Mouse (Mus musculus): ENCODE measurements around the gene Igdcc4. TPM values are rescaled to one million over a fixed set of nuclear protein-coding genes. Genes with fewer than 3 reads are reported as not detected.

The Igdcc4 gene
- polyA plus RNA-seq, 1 experiment from 2014 or later = 12.8 TPM

GRCm38 (mm10) chr9:65161881-65162280 lies 60.6 kb downstream of the Igdcc4 start:
- Histone ChIP-seq H3K9me3 (ENCODE audit: control insufficient read depth, low read length) (no peaks in the 10 kb centered on the region), H3K4me3 (ENCODE audit: low read length) (no peak overlapping the region), H3K9ac (ENCODE audit: low read depth, low read length) (no peak overlapping the region), H3K4me2 (ENCODE audit: low read length) (peak overlapping the region; percentile 92), H3K27ac (ENCODE audit: low read depth, low read length) (no peak overlapping the region), H3K36me3 (ENCODE audit: control insufficient read depth, insufficient read depth, low read length) (no peaks in the 10 kb centered on the region), H3K4me1 (ENCODE audit: control insufficient read depth, insufficient read depth, low read depth, low read length) (peaks cover 19% of the 10 kb centered on the region), H3K27me3 (replicated peaks; ENCODE audit: control insufficient read depth, insufficient read depth, low read length) (no peaks in the 10 kb centered on the region; the same call in 1 of the 2 replicates)
- ATAC-seq = no peak
- 26% methylated on average over 8 of the region's 8 CpGs for WGBS

- H3K27ac ChIP-seq (ENCODE audit: low read depth, low read length) = peak overlapping the region; percentile 55
- H3K9me3 ChIP-seq (ENCODE audit: control insufficient read depth, low read length) = no peaks in the 10 kb centered on the region
- peaks cover 16% of the 10 kb centered on the region for H3K4me1 ChIP-seq (ENCODE audit: control insufficient read depth, insufficient read depth, low read depth, low read length)
- H3K4me2 ChIP-seq (ENCODE audit: low read length) = peak overlapping the region; percentile 92
- WGBS = 1% methylated on average over 46 of the region's 69 CpGs
- ATAC-seq = peak; percentile 80
- H3K27me3 ChIP-seq (replicated peaks; ENCODE audit: control insufficient read depth, insufficient read depth, low read length) = no peaks in the 10 kb centered on the region; the same call in 1 of the 2 replicates
- H3K36me3 ChIP-seq (ENCODE audit: control insufficient read depth, insufficient read depth, low read length) = no peaks in the 10 kb centered on the region
- peak overlapping the region; percentile 57 for H3K4me3 ChIP-seq (ENCODE audit: low read length)
- peak overlapping the region; percentile 71 for H3K9ac ChIP-seq (ENCODE audit: low read depth, low read length)
Observed at GRCm38 (mm10) chr9:65162711-65163639, 61.7 kb downstream of the Igdcc4 start.

GRCm38 (mm10) chr9:65164870-65165269 lies 63.6 kb downstream of the Igdcc4 start:
- 14% methylated on average over 1 of the region's 1 CpGs for WGBS
- Histone ChIP-seq H3K36me3 (ENCODE audit: control insufficient read depth, insufficient read depth, low read length) (no peaks in the 10 kb centered on the region), H3K27ac (ENCODE audit: low read depth, low read length) (no peak overlapping the region), H3K4me2 (ENCODE audit: low read length) (no peak overlapping the region), H3K4me3 (ENCODE audit: low read length) (no peak overlapping the region), H3K9me3 (ENCODE audit: control insufficient read depth, low read length) (no peaks in the 10 kb centered on the region), H3K4me1 (ENCODE audit: control insufficient read depth, insufficient read depth, low read depth, low read length) (peaks cover 16% of the 10 kb centered on the region), H3K27me3 (replicated peaks; ENCODE audit: control insufficient read depth, insufficient read depth, low read length) (no peaks in the 10 kb centered on the region; the same call in 1 of the 2 replicates), H3K9ac (ENCODE audit: low read depth, low read length) (no peak overlapping the region)
- no peak for ATAC-seq

GRCm38 (mm10) chr9:65166386-65166785 lies 65.1 kb downstream of the Igdcc4 start:
- WGBS = 70% methylated on average over 9 of the region's 9 CpGs
- H3K9me3 ChIP-seq (ENCODE audit: control insufficient read depth, low read length) = no peaks in the 10 kb centered on the region
- H3K27ac ChIP-seq (ENCODE audit: low read depth, low read length) = no peak overlapping the region
- no peaks in the 10 kb centered on the region for H3K36me3 ChIP-seq (ENCODE audit: control insufficient read depth, insufficient read depth, low read length)
- H3K27me3 ChIP-seq (replicated peaks; ENCODE audit: control insufficient read depth, insufficient read depth, low read length) = no peaks in the 10 kb centered on the region
- no peak for ATAC-seq
- H3K4me2 ChIP-seq (ENCODE audit: low read length) = no peak overlapping the region
- no peak overlapping the region for H3K9ac ChIP-seq (ENCODE audit: low read depth, low read length)
- H3K4me3 ChIP-seq (ENCODE audit: low read length) = no peak overlapping the region
- peaks cover 16% of the 10 kb centered on the region for H3K4me1 ChIP-seq (ENCODE audit: control insufficient read depth, insufficient read depth, low read depth, low read length)

GRCm38 (mm10) chr9:65168534-65168933 lies 67.2 kb downstream of the Igdcc4 start:
- Histone ChIP-seq H3K27ac (ENCODE audit: low read depth, low read length) (no peak overlapping the region), H3K9me3 (ENCODE audit: control insufficient read depth, low read length) (no peaks in the 10 kb centered on the region), H3K36me3 (ENCODE audit: control insufficient read depth, insufficient read depth, low read length) (no peaks in the 10 kb centered on the region), H3K4me1 (ENCODE audit: control insufficient read depth, insufficient read depth, low read depth, low read length) (peaks cover under 1% of the 10 kb centered on the region), H3K4me2 (ENCODE audit: low read length) (no peak overlapping the region), H3K27me3 (replicated peaks; ENCODE audit: control insufficient read depth, insufficient read depth, low read length) (no peaks in the 10 kb centered on the region), H3K4me3 (ENCODE audit: low read length) (no peak overlapping the region), H3K9ac (ENCODE audit: low read depth, low read length) (no peak overlapping the region)
- 44% methylated on average over 6 of the region's 6 CpGs for WGBS
- no peak for ATAC-seq

- Histone ChIP-seq H3K27ac (ENCODE audit: low read depth, low read length) (peak overlapping the region; percentile 51), H3K9ac (ENCODE audit: low read depth, low read length) (no peak overlapping the region), H3K4me3 (ENCODE audit: low read length) (no peak overlapping the region), H3K4me2 (ENCODE audit: low read length) (no peak overlapping the region), H3K36me3 (ENCODE audit: control insufficient read depth, insufficient read depth, low read length) (no peaks in the 10 kb centered on the region), H3K9me3 (ENCODE audit: control insufficient read depth, low read length) (no peaks in the 10 kb centered on the region), H3K27me3 (replicated peaks; ENCODE audit: control insufficient read depth, insufficient read depth, low read length) (no peaks in the 10 kb centered on the region), H3K4me1 (ENCODE audit: control insufficient read depth, insufficient read depth, low read depth, low read length) (no peaks in the 10 kb centered on the region)
- no peak for ATAC-seq
- 40% methylated on average over 4 of the region's 4 CpGs for WGBS
Observed at GRCm38 (mm10) chr9:65168952-65169351, 67.7 kb downstream of the Igdcc4 start.

GRCm38 (mm10) chr9:65172654-65173053 lies 71.4 kb downstream of the Igdcc4 start:
- Histone ChIP-seq H3K4me1 (ENCODE audit: control insufficient read depth, insufficient read depth, low read depth, low read length) (peaks cover 18% of the 10 kb centered on the region), H3K36me3 (ENCODE audit: control insufficient read depth, insufficient read depth, low read length) (no peaks in the 10 kb centered on the region), H3K4me2 (ENCODE audit: low read length) (no peak overlapping the region), H3K9me3 (ENCODE audit: control insufficient read depth, low read length) (no peaks in the 10 kb centered on the region), H3K27ac (ENCODE audit: low read depth, low read length) (no peak overlapping the region), H3K27me3 (replicated peaks; ENCODE audit: control insufficient read depth, insufficient read depth, low read length) (no peaks in the 10 kb centered on the region), H3K4me3 (ENCODE audit: low read length) (no peak overlapping the region), H3K9ac (ENCODE audit: low read depth, low read length) (no peak overlapping the region)
- 79% methylated on average over 9 of the region's 9 CpGs for WGBS
- ATAC-seq = no peak

GRCm38 (mm10) chr9:65175234-65175938 lies 74.1 kb downstream of the Igdcc4 start:
- Histone ChIP-seq H3K4me1 (ENCODE audit: control insufficient read depth, insufficient read depth, low read depth, low read length) (peaks cover 43% of the 10 kb centered on the region), H3K9me3 (ENCODE audit: control insufficient read depth, low read length) (no peaks in the 10 kb centered on the region), H3K27me3 (replicated peaks; ENCODE audit: control insufficient read depth, insufficient read depth, low read length) (no peaks in the 10 kb centered on the region), H3K9ac (ENCODE audit: low read depth, low read length) (peak overlapping the region; percentile 47), H3K4me2 (ENCODE audit: low read length) (no peak overlapping the region), H3K4me3 (ENCODE audit: low read length) (no peak overlapping the region), H3K36me3 (ENCODE audit: control insufficient read depth, insufficient read depth, low read length) (no peaks in the 10 kb centered on the region), H3K27ac (ENCODE audit: low read depth, low read length) (peak overlapping the region; percentile 79)
- WGBS = 8% methylated on average over 5 of the region's 5 CpGs
- peak; percentile 19; the same call in 1 of the 2 replicates for ATAC-seq
